Comparison of ENCODE assay signal across 39 mouse cellular contexts in the genomic region with DNA sequence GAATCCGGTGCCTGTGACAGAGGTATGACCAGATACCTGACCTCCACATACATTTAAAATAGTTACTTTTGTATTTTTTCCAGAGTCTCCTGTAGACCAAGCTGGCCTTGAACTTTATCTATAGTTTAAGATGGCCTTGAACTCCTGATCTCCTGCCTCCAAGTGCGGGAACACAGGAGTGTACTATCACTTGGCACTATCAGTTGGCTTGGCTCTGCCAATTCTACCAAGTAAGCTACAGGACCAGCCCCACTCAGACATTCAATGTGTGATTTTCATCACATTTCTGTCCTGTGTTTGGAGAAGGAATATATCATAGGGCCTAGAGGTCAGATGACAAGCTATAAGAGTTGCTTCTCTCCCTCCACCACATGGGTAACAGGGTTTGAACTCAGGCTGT. TPM values are rescaled to one million over a fixed set of nuclear protein-coding genes. Genes with fewer than 3 reads are reported as not detected.
DNase-seq lines count a peak whose midpoint lies in the region; ATAC-seq and TF ChIP-seq lines count a peak whose summit lies in the region.
"Had no signal": no experiment of that assay in that cellular context is flagged by ENCODE, and none has a peak within 500 bp of the region (broad histone marks: within the 10 kb centered on the region; RNA-seq: fewer than 3 reads in every experiment).

No protein-coding gene starts in this region.

- 90% methylated on average over 2 of the region's 2 CpGs for WGBS in embryonic facial prominence, embryonic 14.5 days
- 97% methylated on average over 2 of the region's 2 CpGs for WGBS in embryonic facial prominence, embryonic 10.5 days
- 63% methylated on average over 2 of the region's 2 CpGs for WGBS in liver, embryonic 15.5 days (ENCODE audit: insufficient replicate concordance)
- WGBS in liver, embryonic 12.5 days (ENCODE audit: insufficient replicate concordance): 75% methylated on average over 2 of the region's 2 CpGs
- WGBS in liver, postnatal 0 days (ENCODE audit: insufficient replicate concordance): 74% methylated on average over 2 of the region's 2 CpGs
- 86% methylated on average over 2 of the region's 2 CpGs for WGBS in kidney, embryonic 16.5 days

- ATAC-seq in embryonic facial prominence, embryonic 14.5 days (ENCODE audit: low read depth): no peak
- no peak for ATAC-seq in liver, embryonic 15.5 days (ENCODE audit: insufficient read depth)
- no peak for ATAC-seq in liver, embryonic 12.5 days
- ATAC-seq in liver, postnatal 0 days: no peak
- no peak for ATAC-seq in megakaryocyte, adult 5-6 weeks (ENCODE audit: poor library complexity, severe bottlenecking)
- no peak for ATAC-seq in kidney, embryonic 16.5 days (ENCODE audit: low FRiP score, low TSS enrichment)
- ATAC-seq: activated CD4-positive, CD25-positive, alpha-beta regulatory T cell, adult 4 months; forebrain, embryonic 14.5 days; lung, postnatal 0 days had no signal

- H3K27me3 ChIP-seq in embryonic facial prominence, embryonic 14.5 days (replicated peaks; ENCODE audit: control insufficient read depth, insufficient read depth, low read length): no peaks in the 10 kb centered on the region
- H3K27me3 ChIP-seq in embryonic facial prominence, embryonic 10.5 days (replicated peaks; ENCODE audit: low read depth, poor library complexity, severe bottlenecking): no peaks in the 10 kb centered on the region
- no peaks in the 10 kb centered on the region for H3K27me3 ChIP-seq in liver, embryonic 15.5 days
- no peaks in the 10 kb centered on the region for H3K27me3 ChIP-seq in liver, embryonic 12.5 days (replicated peaks)
- H3K27me3 ChIP-seq in liver, postnatal 0 days (ENCODE audit: insufficient read depth, low read length): no peaks in the 10 kb centered on the region
- no peaks in the 10 kb centered on the region for H3K27me3 ChIP-seq in kidney, embryonic 16.5 days (ENCODE audit: insufficient read depth, low read length)
- H3K27me3 ChIP-seq: CH12.LX; heart, embryonic 15.5 days; limb, embryonic 12.5 days; neural tube, embryonic 12.5 days had no signal

- peaks cover 22% of the 10 kb centered on the region; the same call in 1 of the 2 replicates for H3K36me3 ChIP-seq in embryonic facial prominence, embryonic 14.5 days (ENCODE audit: control insufficient read depth, insufficient read depth, low read length)
- peaks cover 65% of the 10 kb centered on the region for H3K36me3 ChIP-seq in embryonic facial prominence, embryonic 10.5 days (replicated peaks)
- peaks cover 16% of the 10 kb centered on the region; the same call in 1 of the 2 replicates for H3K36me3 ChIP-seq in liver, embryonic 15.5 days (replicated peaks)
- peaks cover 37% of the 10 kb centered on the region for H3K36me3 ChIP-seq in liver, embryonic 12.5 days
- H3K36me3 ChIP-seq in liver, postnatal 0 days (replicated peaks; ENCODE audit: insufficient read depth, low read length): no peaks in the 10 kb centered on the region; the same call in 1 of the 2 replicates
- peaks cover 14% of the 10 kb centered on the region for H3K36me3 ChIP-seq in kidney, embryonic 16.5 days (ENCODE audit: insufficient read depth, low read length)

- no peak for DNase-seq in embryonic facial prominence, embryonic 14.5 days (ENCODE audit: low spot score)
- no peak for DNase-seq in embryonic facial prominence, embryonic 10.5 days (ENCODE audit: low spot score)
- DNase-seq in liver, postnatal 0 days: no peak
- DNase-seq: cerebellum, adult 8-10 months; cerebellum, postnatal 25 days; gastrocnemius, postnatal 14 days; kidney, adult 9 months; kidney, postnatal 14 days; lung, adult 18-20 months; lung, postnatal 4 days; midbrain, embryonic 14.5 days; thymus, postnatal 14 days had no signal

- 0 out of 2 replicates have a peak overlapping the region, but pooled peaks have one; percentile 30 for H3K9ac ChIP-seq in embryonic facial prominence, embryonic 14.5 days (ENCODE audit: low read depth, low read length)
- no peak overlapping the region for H3K9ac ChIP-seq in liver, embryonic 15.5 days
- no peak overlapping the region for H3K9ac ChIP-seq in liver, embryonic 12.5 days
- no peak overlapping the region for H3K9ac ChIP-seq in liver, postnatal 0 days (replicated peaks)
- no peak overlapping the region for H3K9ac ChIP-seq in kidney, embryonic 16.5 days (replicated peaks; ENCODE audit: low read length)
- H3K9ac ChIP-seq: heart, embryonic 15.5 days; hindbrain, embryonic 14.5 days; limb, embryonic 12.5 days had no signal

- no peak for TF ChIP-seq CTCF in liver, postnatal 0 days (IDR thresholded peaks at IDR 0.05; ENCODE audit: low read depth)

- no peak overlapping the region for H3K27ac ChIP-seq in embryonic facial prominence, embryonic 14.5 days (replicated peaks; ENCODE audit: low read depth, low read length)
- H3K27ac ChIP-seq in embryonic facial prominence, embryonic 10.5 days (replicated peaks): no peak overlapping the region
- 0 out of 2 replicates have a peak overlapping the region, but pooled peaks have one; percentile 51 for H3K27ac ChIP-seq in liver, embryonic 15.5 days (replicated peaks)
- H3K27ac ChIP-seq in liver, embryonic 12.5 days: no peak overlapping the region
- H3K27ac ChIP-seq in liver, postnatal 0 days (ENCODE audit: low read depth): peak overlapping the region; percentile 82
- no peak overlapping the region for H3K27ac ChIP-seq in kidney, embryonic 16.5 days (ENCODE audit: low read length)
- H3K27ac ChIP-seq: heart, embryonic 10.5 days; heart, embryonic 15.5 days; hindbrain, embryonic 14.5 days; left cerebral cortex, adult 2 months; limb, embryonic 12.5 days; neural tube, embryonic 12.5 days had no signal

- H3K4me1 ChIP-seq in embryonic facial prominence, embryonic 14.5 days (ENCODE audit: control insufficient read depth, insufficient read depth, low read length): peaks cover 10% of the 10 kb centered on the region; the same call in 1 of the 2 replicates
- peaks cover 33% of the 10 kb centered on the region for H3K4me1 ChIP-seq in embryonic facial prominence, embryonic 10.5 days
- H3K4me1 ChIP-seq in liver, embryonic 15.5 days (replicated peaks): peaks cover 47% of the 10 kb centered on the region
- peaks cover 37% of the 10 kb centered on the region for H3K4me1 ChIP-seq in liver, embryonic 12.5 days
- H3K4me1 ChIP-seq in liver, postnatal 0 days (ENCODE audit: insufficient read depth): peaks cover 29% of the 10 kb centered on the region
- H3K4me1 ChIP-seq in kidney, embryonic 16.5 days (ENCODE audit: insufficient read depth, low read length): peaks cover 6% of the 10 kb centered on the region

- TF ChIP-seq EP300 in liver, postnatal 0 days (IDR thresholded peaks at IDR 0.05; ENCODE audit: low read depth): no peak

- H3K4me2 ChIP-seq in embryonic facial prominence, embryonic 14.5 days (ENCODE audit: low read depth, low read length): no peak overlapping the region
- H3K4me2 ChIP-seq in liver, embryonic 15.5 days: no peak overlapping the region
- no peak overlapping the region for H3K4me2 ChIP-seq in liver, embryonic 12.5 days
- H3K4me2 ChIP-seq in liver, postnatal 0 days (ENCODE audit: low read depth, low read length): 0 out of 2 replicates have a peak overlapping the region, but pooled peaks have one; percentile 1
- H3K4me2 ChIP-seq in kidney, embryonic 16.5 days (replicated peaks; ENCODE audit: low read depth, low read length): no peak overlapping the region
- H3K4me2 ChIP-seq: heart, embryonic 15.5 days; hindbrain, embryonic 14.5 days; limb, embryonic 12.5 days; neural tube, embryonic 12.5 days had no signal

- no peaks in the 10 kb centered on the region for H3K9me3 ChIP-seq in embryonic facial prominence, embryonic 14.5 days (ENCODE audit: control insufficient read depth, low read length)
- H3K9me3 ChIP-seq in embryonic facial prominence, embryonic 10.5 days: no peaks in the 10 kb centered on the region
- H3K9me3 ChIP-seq in liver, embryonic 15.5 days (replicated peaks): no peaks in the 10 kb centered on the region
- H3K9me3 ChIP-seq in liver, embryonic 12.5 days (replicated peaks): no peaks in the 10 kb centered on the region
- H3K9me3 ChIP-seq in liver, postnatal 0 days (ENCODE audit: low read length): no peaks in the 10 kb centered on the region
- H3K9me3 ChIP-seq in kidney, embryonic 16.5 days (ENCODE audit: low read length): no peaks in the 10 kb centered on the region
- H3K9me3 ChIP-seq: heart, embryonic 10.5 days; heart, embryonic 15.5 days; limb, embryonic 12.5 days; neural tube, embryonic 12.5 days had no signal

- no peak overlapping the region for H3K4me3 ChIP-seq in embryonic facial prominence, embryonic 14.5 days (ENCODE audit: low read depth, low read length)
- H3K4me3 ChIP-seq in embryonic facial prominence, embryonic 10.5 days: no peak overlapping the region
- no peak overlapping the region for H3K4me3 ChIP-seq in liver, embryonic 15.5 days (replicated peaks)
- H3K4me3 ChIP-seq in liver, embryonic 12.5 days: no peak overlapping the region
- H3K4me3 ChIP-seq in liver, postnatal 0 days (ENCODE audit: low read depth, low read length): no peak overlapping the region
- no peak overlapping the region for H3K4me3 ChIP-seq in kidney, embryonic 16.5 days (ENCODE audit: low read length)
- H3K4me3 ChIP-seq: heart, embryonic 10.5 days; heart, embryonic 15.5 days; left cerebral cortex, adult 2 months; limb, embryonic 12.5 days; neural tube, embryonic 12.5 days had no signal

RNA-seq across cellular contexts. Expression of a gene that starts 11.4 kb away (rescaled TPM):
- polyA plus RNA-seq in embryonic facial prominence, embryonic 14.5 days (2014; fragmentation: Nextera tagmentation; extraction: Ambion mirVana): 43.5 and 45.1 TPM in 2 replicates
- polyA plus RNA-seq in embryonic facial prominence, embryonic 10.5 days (2016; fragmentation: Nextera tagmentation; extraction: Ambion mirVana): 68.3 and 79.2 TPM in 2 replicates
- 57.2 and 66.0 TPM in 2 replicates for polyA plus RNA-seq in liver, embryonic 15.5 days (2015; fragmentation: Nextera tagmentation; extraction: Ambion mirVana)
- 47.9 and 48.6 TPM in 2 replicates for polyA plus RNA-seq in liver, embryonic 12.5 days (2016; fragmentation: Nextera tagmentation; extraction: Ambion mirVana)
- 11.4 and 12.1 TPM in 2 replicates for polyA plus RNA-seq in liver, postnatal 0 days (2015; fragmentation: Nextera tagmentation; extraction: Ambion mirVana)
- total RNA-seq in megakaryocyte, adult 5-6 weeks (2015): 11.4 and 13.1 TPM in 2 replicates
- total RNA-seq in megakaryocyte, adult 5-6 weeks (2017): 3.0 and 6.1 TPM in 2 replicates
- 44.5 and 48.8 TPM in 2 replicates for polyA plus RNA-seq in kidney, embryonic 16.5 days (2015; fragmentation: Nextera tagmentation; extraction: Ambion mirVana)

RNA-seq across cellular contexts. Expression of a gene that starts 11.7 kb away (rescaled TPM):
- 4.6 and 6.8 TPM in 2 replicates for polyA plus RNA-seq in embryonic facial prominence, embryonic 14.5 days (2014; fragmentation: Nextera tagmentation; extraction: Ambion mirVana)
- polyA plus RNA-seq in embryonic facial prominence, embryonic 10.5 days (2016; fragmentation: Nextera tagmentation; extraction: Ambion mirVana): 7.7 and 10.0 TPM in 2 replicates
- 8.8 and 9.5 TPM in 2 replicates for polyA plus RNA-seq in liver, embryonic 15.5 days (2015; fragmentation: Nextera tagmentation; extraction: Ambion mirVana)
- 8.3 and 8.6 TPM in 2 replicates for polyA plus RNA-seq in liver, embryonic 12.5 days (2016; fragmentation: Nextera tagmentation; extraction: Ambion mirVana)
- 9.2 and 11.1 TPM in 2 replicates for polyA plus RNA-seq in liver, postnatal 0 days (2015; fragmentation: Nextera tagmentation; extraction: Ambion mirVana)
- 3.9 and 4.4 TPM in 2 replicates for total RNA-seq in megakaryocyte, adult 5-6 weeks (2015)
- total RNA-seq in megakaryocyte, adult 5-6 weeks (2017): 7.5 and 11.7 TPM in 2 replicates
- polyA plus RNA-seq in kidney, embryonic 16.5 days (2015; fragmentation: Nextera tagmentation; extraction: Ambion mirVana): 11.7 and 13.3 TPM in 2 replicates

RNA-seq across cellular contexts. Expression of a gene that starts 32.3 kb away (rescaled TPM):
- polyA plus RNA-seq in embryonic facial prominence, embryonic 14.5 days (2014; fragmentation: Nextera tagmentation; extraction: Ambion mirVana): not detected in 2 replicates
- polyA plus RNA-seq in embryonic facial prominence, embryonic 10.5 days (2016; fragmentation: Nextera tagmentation; extraction: Ambion mirVana): not detected in 2 replicates
- polyA plus RNA-seq in liver, embryonic 15.5 days (2015; fragmentation: Nextera tagmentation; extraction: Ambion mirVana): not detected in 2 replicates
- polyA plus RNA-seq in liver, embryonic 12.5 days (2016; fragmentation: Nextera tagmentation; extraction: Ambion mirVana): not detected in 2 replicates
- not detected in 2 replicates for polyA plus RNA-seq in liver, postnatal 0 days (2015; fragmentation: Nextera tagmentation; extraction: Ambion mirVana)
- total RNA-seq in megakaryocyte, adult 5-6 weeks (2015): not detected in 2 replicates
- total RNA-seq in megakaryocyte, adult 5-6 weeks (2017): not detected in 2 replicates
- not detected in 2 replicates for polyA plus RNA-seq in kidney, embryonic 16.5 days (2015; fragmentation: Nextera tagmentation; extraction: Ambion mirVana)
- total RNA-seq: adrenal gland, adult 2 months; adrenal gland, postnatal 4 days; CH12.LX; ES-E14; gastrocnemius, postnatal 14 days; heart, postnatal 25 days; layer of hippocampus, adult 18-20 months; layer of hippocampus, postnatal 14 days; left cerebral cortex, adult 2 months; left cerebral cortex, postnatal 25 days; megakaryocyte-erythroid progenitor cell, adult 5-6 weeks had no signal
- polyA plus RNA-seq: adrenal gland, adult 2 months; C2C12; embryonic facial prominence, embryonic 11.5 days; forebrain, embryonic 14.5 days; heart, embryonic 10.5 days; heart, embryonic 15.5 days; hindbrain, embryonic 14.5 days; intestine, embryonic 14.5 days; limb, embryonic 12.5 days; lung, postnatal 0 days; midbrain, embryonic 14.5 days; neural tube, embryonic 12.5 days; stomach, embryonic 14.5 days; urinary bladder, adult 2 months had no signal

RNA-seq across cellular contexts. Expression of a gene that starts 50.0 kb away (rescaled TPM):
- 2.1 and 2.4 TPM in 2 replicates for polyA plus RNA-seq in embryonic facial prominence, embryonic 14.5 days (2014; fragmentation: Nextera tagmentation; extraction: Ambion mirVana)
- polyA plus RNA-seq in embryonic facial prominence, embryonic 10.5 days (2016; fragmentation: Nextera tagmentation; extraction: Ambion mirVana): 1.8 TPM in 2 replicates
- polyA plus RNA-seq in liver, embryonic 15.5 days (2015; fragmentation: Nextera tagmentation; extraction: Ambion mirVana): 0.48 and 0.52 TPM in 2 replicates
- polyA plus RNA-seq in liver, embryonic 12.5 days (2016; fragmentation: Nextera tagmentation; extraction: Ambion mirVana): 0.20 and 0.33 TPM in 2 replicates
- polyA plus RNA-seq in liver, postnatal 0 days (2015; fragmentation: Nextera tagmentation; extraction: Ambion mirVana): 0.08 and 0.15 TPM in 2 replicates
- total RNA-seq in megakaryocyte, adult 5-6 weeks (2015): 0.05 TPM in 1 of 2 replicates, not detected in the other
- not detected in 2 replicates for total RNA-seq in megakaryocyte, adult 5-6 weeks (2017)
- polyA plus RNA-seq in kidney, embryonic 16.5 days (2015; fragmentation: Nextera tagmentation; extraction: Ambion mirVana): 2.2 and 2.5 TPM in 2 replicates

Comparison
In these comparisons a context has a peak if more than half of its experiments do, and no peak if none do; other contexts are left out.
1. H3K27ac ChIP-seq: peak in liver, embryonic 15.5 days (single experiment) and liver, postnatal 0 days (single experiment); none in embryonic facial prominence, embryonic 14.5 days (single experiment), embryonic facial prominence, embryonic 10.5 days (single experiment), liver, embryonic 12.5 days (single experiment) and kidney, embryonic 16.5 days (single experiment).